Comparison of ENCODE assay signal across 25 mouse cellular contexts in the genomic region with DNA sequence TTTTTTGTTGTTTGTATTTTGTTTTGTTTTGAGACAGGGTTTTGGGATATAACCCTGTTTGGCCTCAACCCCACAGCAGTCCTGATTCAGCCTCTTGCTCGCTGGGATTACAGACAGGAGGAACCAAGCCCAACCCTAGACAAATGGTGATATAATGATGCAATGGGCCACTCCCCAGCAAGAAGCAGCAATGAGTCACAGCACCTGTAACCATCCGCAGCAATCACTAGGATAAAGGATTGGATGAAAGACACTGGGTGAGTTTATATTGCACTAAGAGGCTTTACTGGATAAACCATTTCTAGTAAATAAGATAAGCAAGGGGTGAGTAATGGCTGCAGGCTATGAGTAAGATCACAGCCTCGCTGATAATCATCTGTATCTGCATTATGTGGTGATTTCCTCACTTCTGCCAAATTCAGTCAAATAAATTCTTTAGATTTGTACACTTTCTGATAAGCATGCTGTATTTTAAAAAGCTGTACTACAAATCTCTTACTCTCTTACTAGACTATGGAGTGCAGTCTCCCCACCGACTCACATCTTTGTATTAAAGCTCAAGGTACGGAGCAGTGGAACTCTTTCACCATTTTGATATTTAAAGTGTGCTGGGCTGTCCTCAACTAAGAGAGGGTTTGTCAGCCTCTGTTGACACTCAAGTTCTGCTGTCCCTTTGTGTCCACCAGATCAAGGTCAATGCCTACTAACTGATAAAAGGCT. TPM values are rescaled to one million over a fixed set of nuclear protein-coding genes. Genes with fewer than 3 reads are reported as not detected.
DNase-seq lines count a peak whose midpoint lies in the region; ATAC-seq and TF ChIP-seq lines count a peak whose summit lies in the region.
"Had no signal": no experiment of that assay in that cellular context is flagged by ENCODE, and none has a peak within 500 bp of the region (broad histone marks: within the 10 kb centered on the region; RNA-seq: fewer than 3 reads in every experiment).

No protein-coding gene starts in this region.

- peak overlapping the region; percentile 60 for H3K27ac ChIP-seq in intestine, postnatal 0 days (ENCODE audit: low read depth, low read length)
- H3K27ac ChIP-seq: embryonic facial prominence, embryonic 12.5 days; forebrain, embryonic 13.5 days; heart, adult 2 months; heart, embryonic 15.5 days; left cerebral cortex, adult 2 months; midbrain, embryonic 10.5 days had no signal

- DNase-seq in urinary bladder, postnatal 14 days (ENCODE audit: low spot score) = peak; percentile 7
- DNase-seq in urinary bladder, postnatal 4 days (ENCODE audit: low spot score in 2 of 2) = no peak
- peak; percentile 3 for DNase-seq in NIH3T3 (ENCODE audit: low read depth)
- DNase-seq in cerebellum, adult 18-20 months = no peak
- DNase-seq in lung, adult 2 months = no peak
- DNase-seq: adrenal gland, postnatal 25 days; cerebellum, adult 11-12 months; gastrocnemius, postnatal 10 days; heart, adult 2 months; kidney, adult 9 months; kidney, postnatal 25 days; layer of hippocampus, adult 9-11 months; left cerebral cortex, postnatal 4 days; liver; lung, adult 18-20 months; thymus, postnatal 36 days had no signal

- no peaks in the 10 kb centered on the region for H3K9me3 ChIP-seq in intestine, postnatal 0 days (ENCODE audit: control insufficient read depth)
- H3K9me3 ChIP-seq: embryonic facial prominence, embryonic 12.5 days; forebrain, embryonic 13.5 days; heart, embryonic 15.5 days; midbrain, embryonic 10.5 days had no signal

- TF ChIP-seq CTCF in intestine, postnatal 0 days (IDR thresholded peaks at IDR 0.05; ENCODE audit: low read depth) = no peak
- no peak for TF ChIP-seq CTCF in lung, adult 2 months (IDR thresholded peaks at IDR 0.05; ENCODE audit: insufficient read depth, low read length)

- no peaks in the 10 kb centered on the region for H3K27me3 ChIP-seq in intestine, postnatal 0 days (replicated peaks; ENCODE audit: control insufficient read depth, insufficient read depth, low read length)
- H3K27me3 ChIP-seq: embryonic facial prominence, embryonic 12.5 days; forebrain, embryonic 13.5 days; heart, embryonic 15.5 days had no signal

- WGBS in intestine, postnatal 0 days = 33% methylated on average over 5 of the region's 5 CpGs
- WGBS in lung, adult 2 months = 67% methylated on average over 5 of the region's 5 CpGs

- no peak overlapping the region for H3K9ac ChIP-seq in intestine, postnatal 0 days (ENCODE audit: low read depth, low read length)
- H3K9ac ChIP-seq: embryonic facial prominence, embryonic 12.5 days; forebrain, embryonic 13.5 days; heart, embryonic 15.5 days had no signal

- no peak overlapping the region for H3K4me3 ChIP-seq in intestine, postnatal 0 days (ENCODE audit: low read depth, low read length)
- H3K4me3 ChIP-seq in lung, adult 2 months (replicated peaks; ENCODE audit: extremely low read depth, low read depth, low read length) = no peak overlapping the region
- H3K4me3 ChIP-seq: embryonic facial prominence, embryonic 12.5 days; erythroblast, embryonic 14.5 days; forebrain, embryonic 13.5 days; heart, adult 2 months; heart, embryonic 15.5 days; left cerebral cortex, adult 2 months; midbrain, embryonic 10.5 days had no signal

- H3K4me2 ChIP-seq in intestine, postnatal 0 days (replicated peaks; ENCODE audit: low read depth) = no peak overlapping the region
- H3K4me2 ChIP-seq: embryonic facial prominence, embryonic 12.5 days; forebrain, embryonic 13.5 days; heart, embryonic 15.5 days had no signal

- ATAC-seq in intestine, postnatal 0 days = peak; percentile 94
- no peak for ATAC-seq in cerebellum, adult (ENCODE audit: insufficient number of reproducible peaks, low FRiP score, low TSS enrichment)
- ATAC-seq: forebrain, embryonic 13.5 days; hindbrain, embryonic 16.5 days had no signal

- no peak for TF ChIP-seq POLR2A in lung, adult 2 months (IDR thresholded peaks at IDR 0.05; ENCODE audit: borderline replicate concordance, extremely low read depth, low read depth, low read length)

- H3K4me1 ChIP-seq in intestine, postnatal 0 days (replicated peaks; ENCODE audit: control insufficient read depth, insufficient read depth, low read length) = 0 out of 2 replicates have a peak, but pooled peaks cover 5% of the 10 kb centered on the region
- no peaks in the 10 kb centered on the region for H3K4me1 ChIP-seq in lung, adult 2 months (ENCODE audit: control insufficient read depth, insufficient read depth, low read length)
- H3K4me1 ChIP-seq: embryonic facial prominence, embryonic 12.5 days; forebrain, embryonic 13.5 days; heart, embryonic 15.5 days had no signal

- H3K36me3 ChIP-seq in intestine, postnatal 0 days (ENCODE audit: control insufficient read depth, insufficient read depth) = no peaks in the 10 kb centered on the region
- H3K36me3 ChIP-seq: embryonic facial prominence, embryonic 12.5 days; heart, embryonic 15.5 days; midbrain, embryonic 10.5 days had no signal

RNA-seq across cellular contexts. Expression of a gene that starts 57.6 kb away (rescaled TPM):
- 18.5 and 18.9 TPM in 2 replicates for polyA plus RNA-seq in intestine, postnatal 0 days (2015; fragmentation: Nextera tagmentation; extraction: Ambion mirVana)
- 13.2 and 16.0 TPM in 2 replicates for polyA plus RNA-seq in lung, adult 2 months (2012; rRNA removed)

Comparison
In these comparisons a context has a peak if more than half of its experiments do, and no peak if none do; other contexts are left out.
1. DNase-seq: peak in urinary bladder, postnatal 14 days (single experiment) and NIH3T3 (single experiment); none in urinary bladder, postnatal 4 days (0 of 2), cerebellum, adult 18-20 months (0 of 2) and lung, adult 2 months (single experiment).